Mouse (Mus musculus): Measurements from ENCODE around the gene Fam49a.

DNA sequence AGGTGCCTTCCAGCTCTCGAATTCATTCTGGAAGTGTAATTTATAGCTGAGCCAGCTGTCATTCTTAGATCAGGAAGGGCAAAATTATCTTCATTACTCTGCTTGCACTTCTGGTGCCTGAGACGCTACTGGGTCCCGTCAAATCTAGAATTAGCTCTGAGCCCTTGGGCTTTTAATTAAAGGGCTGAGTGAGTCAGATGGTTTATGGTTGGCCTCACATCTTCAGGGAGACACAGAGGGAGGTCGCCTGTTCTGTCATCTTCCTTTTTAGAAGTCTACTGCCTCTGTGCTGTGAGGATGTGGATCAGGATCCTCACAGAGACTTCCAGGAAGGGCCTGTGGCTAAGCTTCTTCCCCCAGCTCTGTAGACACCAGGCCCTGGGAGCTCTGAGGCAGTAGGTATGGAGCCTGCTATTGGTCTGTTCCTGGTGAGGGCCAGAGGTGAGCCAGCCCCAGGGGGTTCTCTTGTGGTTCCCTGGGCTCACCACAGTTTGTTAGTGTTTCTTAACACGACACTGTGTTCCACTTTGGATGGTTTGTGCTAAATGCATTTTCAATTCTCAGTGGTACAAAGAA, 30.2 kb downstream of the Fam49a start:
- TF ChIP-seq CTCF (IDR thresholded peaks at IDR 0.05; ENCODE audit: extremely low read depth, insufficient read depth, insufficient read length, insufficient replicate concordance): no peak
- no peak for TF ChIP-seq POLR2A (IDR thresholded peaks at IDR 0.05; ENCODE audit: low read depth, low read length)
